Mouse (Mus musculus): ENCODE results near the gene Tmem200a. TPM values are rescaled to one million over a fixed set of nuclear protein-coding genes. Genes with fewer than 3 reads are reported as not detected.

Tmem200a gene
- polyA plus RNA-seq (2017; shearing (Covaris generic)) = not detected

DNA sequence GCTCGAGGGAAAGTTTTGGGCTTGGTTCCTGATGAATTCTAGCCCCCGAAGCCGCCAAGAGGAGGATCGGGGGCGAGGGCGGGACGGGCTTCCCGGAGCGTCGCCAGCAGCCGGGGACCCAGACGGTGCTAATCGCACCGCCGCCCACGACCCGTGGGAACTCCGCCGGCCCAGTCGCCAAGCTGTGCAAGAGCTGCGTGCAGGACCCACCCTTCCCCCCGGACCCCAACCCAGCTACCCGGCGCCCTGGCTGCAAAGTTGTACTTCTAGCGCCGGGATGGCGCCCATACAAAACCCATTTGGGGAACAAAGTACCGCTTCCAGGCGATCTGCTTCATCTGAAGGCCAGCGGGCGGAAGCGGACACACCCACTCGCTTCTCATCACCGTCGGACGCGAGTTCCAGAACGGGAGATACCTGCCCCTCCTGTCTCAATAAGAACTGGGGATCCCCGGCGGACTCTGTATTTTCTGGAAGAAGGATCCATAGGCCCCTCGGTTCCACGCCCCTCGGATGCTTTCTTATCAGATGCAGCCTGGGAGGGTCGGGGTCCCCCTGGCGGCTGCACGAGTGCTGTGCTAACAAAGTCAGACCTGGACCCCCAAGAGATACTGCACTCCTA, at the start of gene Tmem200a:
TSS of gene Tmem200a (minus strand) at position 532 of the 622 bp plus-strand sequence.

DNA sequence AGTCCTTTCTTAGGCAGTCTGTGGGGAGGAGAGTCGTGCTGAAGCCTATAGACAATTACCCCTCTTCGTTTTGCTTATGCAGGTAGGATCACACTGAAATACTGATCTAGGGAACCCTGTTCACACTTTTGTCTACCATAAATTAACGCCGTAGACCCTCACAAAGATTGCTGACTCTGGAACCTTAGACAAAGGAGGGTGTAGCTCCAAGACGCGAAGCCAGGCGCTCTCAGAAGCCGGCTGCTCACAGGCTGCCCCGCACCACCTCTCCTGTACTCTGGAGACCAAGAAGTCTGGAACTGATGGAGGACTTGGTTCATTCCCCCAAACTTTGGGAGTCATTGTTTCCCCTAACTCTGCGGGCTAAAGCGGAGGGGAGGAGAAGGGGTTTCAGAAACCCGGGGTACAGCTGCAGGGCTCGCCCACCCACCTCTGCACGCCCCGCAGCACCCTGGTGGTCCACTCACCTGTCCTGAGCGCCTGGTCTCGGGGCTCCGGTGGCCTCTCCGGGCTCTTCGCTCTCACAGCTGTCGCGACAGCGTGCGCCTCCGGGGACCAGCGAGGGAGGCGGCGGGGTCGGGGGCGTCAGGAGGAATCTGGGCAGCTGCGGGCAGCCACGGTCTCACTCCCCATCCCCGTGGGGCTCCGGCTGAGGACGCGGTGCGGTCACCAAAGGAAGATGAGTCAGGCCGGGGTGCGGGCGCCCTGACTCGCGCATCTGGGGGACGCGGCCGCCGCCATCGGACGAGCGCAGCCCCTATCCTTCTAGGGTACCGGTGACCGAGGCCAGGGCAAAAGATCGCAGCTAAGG, 976 bp downstream of the Tmem200a start, which contains the start of gene Gm9767:
TSS of gene Gm9767 (plus strand) at position 585 of the 811 bp plus-strand sequence.

Other genes starting within 250 kb of the Tmem200a start
- gene Gm9767, start 797 bp downstream of the Tmem200a start, polyA plus RNA-seq (2017; shearing (Covaris generic)) = not detected
- gene Samd3, start 150.7 kb upstream of the Tmem200a start, polyA plus RNA-seq (2017; shearing (Covaris generic)) = 0.60 TPM